ENCODE assay signal across 26 mouse cellular contexts in the genomic region with DNA sequence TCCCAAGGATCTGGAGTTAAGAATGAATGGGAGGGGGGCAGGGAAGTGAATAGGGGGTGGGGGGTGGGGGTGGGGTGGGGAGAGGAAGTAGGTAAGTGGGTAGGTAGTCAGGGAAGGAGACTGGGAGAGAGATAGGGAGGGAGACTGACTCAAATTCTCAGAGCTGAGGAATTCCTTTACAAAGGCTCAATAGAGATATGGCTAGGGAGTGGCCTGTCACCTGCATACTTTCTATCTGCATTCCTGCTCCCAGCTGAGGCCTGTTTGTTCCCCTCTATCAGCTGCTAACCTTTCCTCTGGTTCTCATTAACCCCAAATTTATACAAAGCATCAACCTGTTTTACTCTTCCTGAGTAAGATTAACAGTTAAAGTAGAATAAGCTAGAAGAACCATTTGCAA.
DNase-seq lines count a peak whose midpoint lies in the region; ATAC-seq and TF ChIP-seq lines count a peak whose summit lies in the region.
"Had no signal": no experiment of that assay in that cellular context is flagged by ENCODE, and none has a peak within 500 bp of the region (broad histone marks: within the 10 kb centered on the region; RNA-seq: fewer than 3 reads in every experiment).

No protein-coding gene starts in this region.

- TF ChIP-seq EP300 in lung, postnatal 0 days (IDR thresholded peaks at IDR 0.05), result peak; percentile 91

- H3K4me2 ChIP-seq in lung, embryonic 14.5 days, result no peak overlapping the region
- H3K4me2 ChIP-seq in lung, postnatal 0 days (replicated peaks; ENCODE audit: low read depth, low read length), result no peak overlapping the region
- H3K4me2 ChIP-seq in stomach, embryonic 16.5 days (ENCODE audit: low read depth, low read length), result no peak overlapping the region
- H3K4me2 ChIP-seq: heart, embryonic 11.5 days; hindbrain, embryonic 13.5 days had no signal

- no peaks in the 10 kb centered on the region for H3K36me3 ChIP-seq in lung, embryonic 14.5 days (ENCODE audit: insufficient read depth)
- H3K36me3 ChIP-seq in lung, postnatal 0 days (ENCODE audit: insufficient read depth, low read length), result no peaks in the 10 kb centered on the region
- H3K36me3 ChIP-seq in stomach, embryonic 16.5 days (ENCODE audit: control insufficient read depth, insufficient read depth, low read length), result no peaks in the 10 kb centered on the region
- H3K36me3 ChIP-seq: hindbrain, embryonic 13.5 days had no signal

- no peak overlapping the region for H3K9ac ChIP-seq in lung, embryonic 14.5 days
- no peak overlapping the region for H3K9ac ChIP-seq in lung, postnatal 0 days (replicated peaks; ENCODE audit: low read depth)
- H3K9ac ChIP-seq in stomach, embryonic 16.5 days (ENCODE audit: low read length), result no peak overlapping the region
- H3K9ac ChIP-seq: hindbrain, embryonic 13.5 days; liver, embryonic 14.5 days had no signal

- peak; percentile 85; the same call in 1 of the 2 replicates for ATAC-seq in lung, embryonic 14.5 days (ENCODE audit: insufficient read depth)
- ATAC-seq in lung, postnatal 0 days, result peak; percentile 85
- ATAC-seq in stomach, embryonic 16.5 days (ENCODE audit: insufficient read depth, low FRiP score), result peak; percentile 80
- ATAC-seq: forebrain, embryonic 16.5 days had no signal

- DNase-seq in lung, embryonic 14.5 days, result no peak
- no peak for DNase-seq in lung, postnatal 14 days
- DNase-seq in R1 (ENCODE audit: low read depth, low spot score), result peak; percentile 71
- peak; percentile 74 for DNase-seq in lung, postnatal 0 days (ENCODE audit: low spot score)
- no peak for DNase-seq in right cerebral cortex, adult 18-20 months
- DNase-seq in thymus, adult 18-20 months, result no peak
- DNase-seq: adrenal gland, adult 8-10 months; cerebellum, adult 2 months; cerebellum, postnatal 14 days; gastrocnemius, adult 2 months; gastrocnemius, postnatal 36 days; heart, adult 18-20 months; heart, postnatal 36 days; kidney, adult 2 months; kidney, postnatal 4 days; liver; midbrain, embryonic 14.5 days; right cerebral cortex, postnatal 4 days; thymus, adult 2 months; thymus, postnatal 36 days had no signal

- H3K4me1 ChIP-seq in lung, embryonic 14.5 days (ENCODE audit: insufficient read depth), result no peaks in the 10 kb centered on the region
- no peaks in the 10 kb centered on the region for H3K4me1 ChIP-seq in lung, postnatal 0 days (ENCODE audit: insufficient read depth, low read depth, low read length)
- H3K4me1 ChIP-seq in stomach, embryonic 16.5 days (ENCODE audit: control insufficient read depth, insufficient read depth, low read length), result no peaks in the 10 kb centered on the region

- H3K27ac ChIP-seq in lung, embryonic 14.5 days (ENCODE audit: low read depth), result no peak overlapping the region
- peak overlapping the region; percentile 76 for H3K27ac ChIP-seq in lung, postnatal 0 days (ENCODE audit: low read length)
- no peak overlapping the region for H3K27ac ChIP-seq in stomach, embryonic 16.5 days (ENCODE audit: low read length)
- H3K27ac ChIP-seq: gastrocnemius, adult 2 months; hindbrain, embryonic 13.5 days; liver, embryonic 14.5 days had no signal

- H3K4me3 ChIP-seq in lung, embryonic 14.5 days (ENCODE audit: low read depth, low read length), result no peak overlapping the region
- no peak overlapping the region for H3K4me3 ChIP-seq in lung, postnatal 0 days (ENCODE audit: low read depth, low read length)
- no peak overlapping the region for H3K4me3 ChIP-seq in stomach, embryonic 16.5 days (replicated peaks; ENCODE audit: low read length)
- H3K4me3 ChIP-seq: erythroblast, embryonic 14.5 days; gastrocnemius, adult 2 months; hindbrain, embryonic 13.5 days had no signal

- H3K27me3 ChIP-seq in lung, embryonic 14.5 days (ENCODE audit: insufficient read depth, low read length), result no peaks in the 10 kb centered on the region
- H3K27me3 ChIP-seq in lung, postnatal 0 days (replicated peaks; ENCODE audit: insufficient read depth, low read length), result no peaks in the 10 kb centered on the region
- no peaks in the 10 kb centered on the region for H3K27me3 ChIP-seq in stomach, embryonic 16.5 days (ENCODE audit: control insufficient read depth, insufficient read depth, low read length)
- H3K27me3 ChIP-seq: hindbrain, embryonic 13.5 days had no signal

- TF ChIP-seq CTCF in lung, embryonic 14.5 days (IDR thresholded peaks at IDR 0.05; ENCODE audit: low read depth), result no peak
- TF ChIP-seq CTCF in lung, postnatal 0 days (IDR thresholded peaks at IDR 0.05), result no peak

- H3K9me3 ChIP-seq in lung, embryonic 14.5 days (ENCODE audit: low read depth, low read length), result no peaks in the 10 kb centered on the region
- H3K9me3 ChIP-seq in lung, postnatal 0 days (ENCODE audit: low read length), result no peaks in the 10 kb centered on the region
- H3K9me3 ChIP-seq in stomach, embryonic 16.5 days (replicated peaks; ENCODE audit: control insufficient read depth, low read length), result no peaks in the 10 kb centered on the region
- H3K9me3 ChIP-seq: hindbrain, embryonic 13.5 days had no signal

Comparison
In these comparisons a context has a peak if more than half of its experiments do, and no peak if none do; other contexts are left out.
1. DNase-seq: peak in R1 (single experiment) and lung, postnatal 0 days (single experiment); none in lung, embryonic 14.5 days (single experiment), lung, postnatal 14 days (single experiment), right cerebral cortex, adult 18-20 months (single experiment) and thymus, adult 18-20 months (0 of 2).
2. Peak in every context shown above with its lines, with median percentiles within 50 percentile points of each other: ATAC-seq.